Mouse (Mus musculus): ENCODE results near the gene Prph2. TPM values are rescaled to one million over a fixed set of nuclear protein-coding genes. Genes with fewer than 3 reads are reported as not detected.

Gene Prph2
- polyA plus RNA-seq, 1 experiment from 2014 or later, result not detected

DNA sequence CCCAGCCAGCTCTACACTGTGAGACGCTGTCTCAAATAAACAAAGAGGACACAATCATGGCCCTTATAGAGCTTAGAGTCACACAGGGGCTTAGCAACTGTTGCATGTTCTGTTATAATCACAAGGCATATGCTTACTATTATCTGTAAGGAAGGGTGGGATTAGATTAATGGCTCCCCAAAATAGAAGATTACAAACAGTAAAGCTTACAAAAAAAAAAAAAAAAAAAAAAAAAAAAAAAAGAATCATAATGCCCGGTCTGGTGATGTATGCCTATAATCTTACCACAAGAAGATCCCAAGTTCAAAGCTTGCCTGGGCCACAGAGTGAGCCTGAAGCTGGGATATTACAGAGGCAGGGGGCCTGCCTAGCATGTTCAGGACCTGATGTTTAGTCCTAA lies 29.9 kb upstream of the Prph2 start:
- no peak overlapping the region for H3K4me3 ChIP-seq (replicated peaks)
- no peak overlapping the region for H3K9ac ChIP-seq
- no peaks in the 10 kb centered on the region for H3K27me3 ChIP-seq
- H3K27ac ChIP-seq (replicated peaks), result peak overlapping the region; percentile 34; the same call in 1 of the 2 replicates
- H3K9me3 ChIP-seq (replicated peaks), result no peaks in the 10 kb centered on the region
- ATAC-seq (ENCODE audit: insufficient number of reproducible peaks, low FRiP score, low TSS enrichment, low read depth), result no peak
- 62% methylated on average over 2 of the region's 2 CpGs for WGBS
- no peaks in the 10 kb centered on the region for H3K36me3 ChIP-seq
- H3K4me1 ChIP-seq, result peaks cover 19% of the 10 kb centered on the region
- no peak overlapping the region for H3K4me2 ChIP-seq (replicated peaks)

DNA sequence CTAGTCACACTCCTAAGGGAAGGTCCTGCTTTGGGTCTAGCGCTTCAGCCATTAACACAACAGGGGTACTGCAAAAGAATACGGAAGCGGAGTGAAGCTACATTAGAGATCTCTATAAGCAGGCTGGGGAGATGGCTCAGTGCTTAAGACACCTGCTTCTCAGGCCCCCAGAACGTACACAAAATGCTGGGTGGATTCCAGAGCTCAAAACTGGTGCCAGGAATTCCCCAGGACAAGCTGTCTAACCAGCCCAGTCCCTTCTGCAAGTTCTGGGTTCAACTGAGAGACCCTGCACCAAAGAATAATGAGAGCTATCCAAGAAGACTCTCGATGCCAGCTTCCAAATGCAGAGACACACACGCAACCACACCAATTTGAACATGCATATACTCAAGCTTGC lies 28.5 kb upstream of the Prph2 start:
- 84% methylated on average over 6 of the region's 6 CpGs for WGBS
- no peak overlapping the region for H3K27ac ChIP-seq (replicated peaks)
- H3K9ac ChIP-seq, result no peak overlapping the region
- H3K36me3 ChIP-seq, result no peaks in the 10 kb centered on the region
- no peak for ATAC-seq (ENCODE audit: insufficient number of reproducible peaks, low FRiP score, low TSS enrichment, low read depth)
- no peaks in the 10 kb centered on the region for H3K9me3 ChIP-seq (replicated peaks)
- no peaks in the 10 kb centered on the region for H3K27me3 ChIP-seq
- peaks cover 25% of the 10 kb centered on the region for H3K4me1 ChIP-seq
- H3K4me2 ChIP-seq (replicated peaks), result no peak overlapping the region
- no peak overlapping the region for H3K4me3 ChIP-seq (replicated peaks)

DNA sequence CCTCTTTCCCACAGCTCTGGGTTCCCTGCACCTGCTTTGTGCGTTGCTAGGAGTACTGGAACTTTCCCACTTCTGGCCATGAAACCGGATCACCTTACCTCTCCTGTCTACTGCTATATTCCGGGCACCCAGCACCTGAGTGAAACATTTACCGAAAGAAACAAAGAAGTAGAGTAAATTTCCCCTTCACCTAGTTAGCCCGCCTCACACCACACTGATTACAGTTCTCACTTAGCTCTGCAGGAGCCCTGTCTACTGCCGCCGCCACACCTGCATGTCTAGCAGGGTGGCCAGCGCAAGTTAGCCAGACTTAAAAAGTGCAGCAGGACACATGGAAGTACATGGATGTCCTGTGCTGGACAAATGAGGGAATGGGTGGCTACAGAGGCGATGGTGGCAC lies 27.2 kb upstream of the Prph2 start:
- Histone ChIP-seq H3K4me1 (peaks cover 18% of the 10 kb centered on the region), H3K27me3 (no peaks in the 10 kb centered on the region), H3K4me2 (replicated peaks) (no peak overlapping the region), H3K9me3 (replicated peaks) (no peaks in the 10 kb centered on the region), H3K4me3 (replicated peaks) (no peak overlapping the region), H3K9ac (no peak overlapping the region), H3K36me3 (no peaks in the 10 kb centered on the region), H3K27ac (replicated peaks) (no peak overlapping the region)
- 84% methylated on average over 9 of the region's 9 CpGs for WGBS
- no peak for ATAC-seq (ENCODE audit: insufficient number of reproducible peaks, low FRiP score, low TSS enrichment, low read depth)

DNA sequence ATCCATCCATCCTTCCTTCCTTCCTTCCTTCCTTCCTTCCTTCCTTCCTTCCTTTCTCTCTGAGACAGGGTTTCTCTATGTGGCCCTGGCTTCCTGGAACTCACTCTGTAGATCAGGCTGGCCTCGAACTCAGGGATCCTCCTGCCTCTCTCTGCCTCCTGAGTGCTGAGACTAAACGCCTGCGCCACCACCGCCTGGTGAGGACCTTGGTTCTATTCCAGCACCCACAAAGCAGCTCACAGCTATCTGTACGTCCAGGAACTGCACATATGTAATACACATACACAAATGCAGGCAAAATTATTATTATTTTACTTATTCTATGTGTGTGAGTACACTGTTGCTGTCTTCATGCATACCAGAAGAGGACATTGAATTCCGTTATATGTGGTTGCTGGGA lies 25.5 kb upstream of the Prph2 start:
- Histone ChIP-seq H3K36me3 (no peaks in the 10 kb centered on the region), H3K9me3 (replicated peaks) (no peaks in the 10 kb centered on the region), H3K9ac (no peak overlapping the region), H3K4me1 (peaks cover 23% of the 10 kb centered on the region), H3K4me2 (replicated peaks) (no peak overlapping the region), H3K4me3 (replicated peaks) (no peak overlapping the region), H3K27ac (replicated peaks) (no peak overlapping the region), H3K27me3 (no peaks in the 10 kb centered on the region)
- no peak for ATAC-seq (ENCODE audit: insufficient number of reproducible peaks, low FRiP score, low TSS enrichment, low read depth)
- WGBS, result 86% methylated on average over 6 of the region's 6 CpGs

DNA sequence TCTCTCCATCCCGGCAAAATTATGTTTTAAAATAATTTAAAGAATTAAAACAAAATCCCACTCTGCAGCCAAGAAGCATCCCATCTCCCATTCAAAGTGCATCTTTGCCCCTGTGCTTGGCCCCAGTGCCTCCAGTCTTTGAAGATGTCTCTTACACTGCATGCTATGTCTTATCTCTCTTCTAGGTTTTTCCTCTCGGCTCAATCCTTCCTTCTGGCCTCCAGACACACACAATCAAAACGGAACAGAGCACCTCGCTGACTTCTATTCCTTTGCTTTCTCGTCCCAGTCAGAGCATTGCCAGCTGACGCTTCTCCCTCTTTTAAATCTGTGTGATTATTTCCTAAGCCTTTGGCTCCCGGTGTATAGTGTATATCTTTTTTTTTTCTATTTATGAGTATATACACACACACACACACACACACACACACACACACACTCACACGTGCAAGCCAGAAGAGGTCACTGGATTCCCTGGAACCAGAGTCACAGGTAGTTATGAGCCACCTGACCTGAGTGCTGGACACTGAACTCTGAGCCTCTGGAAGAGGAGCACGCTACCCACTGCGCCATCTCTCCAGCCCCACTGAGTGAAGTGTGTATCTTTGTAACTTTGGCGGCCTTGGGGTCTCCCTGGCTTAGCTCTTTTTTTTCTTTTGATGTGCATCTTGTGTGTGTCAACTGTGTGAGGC lies 24.9 kb upstream of the Prph2 start:
- Histone ChIP-seq H3K4me1 (peaks cover 18% of the 10 kb centered on the region; the same call in 1 of the 2 replicates), H3K4me3 (replicated peaks) (no peak overlapping the region), H3K9ac (no peak overlapping the region), H3K9me3 (replicated peaks) (no peaks in the 10 kb centered on the region), H3K36me3 (no peaks in the 10 kb centered on the region), H3K4me2 (replicated peaks) (no peak overlapping the region), H3K27me3 (no peaks in the 10 kb centered on the region), H3K27ac (replicated peaks) (no peak overlapping the region)
- 75% methylated on average over 11 of the region's 11 CpGs for WGBS
- no peak for ATAC-seq (ENCODE audit: insufficient number of reproducible peaks, low FRiP score, low TSS enrichment, low read depth)

DNA sequence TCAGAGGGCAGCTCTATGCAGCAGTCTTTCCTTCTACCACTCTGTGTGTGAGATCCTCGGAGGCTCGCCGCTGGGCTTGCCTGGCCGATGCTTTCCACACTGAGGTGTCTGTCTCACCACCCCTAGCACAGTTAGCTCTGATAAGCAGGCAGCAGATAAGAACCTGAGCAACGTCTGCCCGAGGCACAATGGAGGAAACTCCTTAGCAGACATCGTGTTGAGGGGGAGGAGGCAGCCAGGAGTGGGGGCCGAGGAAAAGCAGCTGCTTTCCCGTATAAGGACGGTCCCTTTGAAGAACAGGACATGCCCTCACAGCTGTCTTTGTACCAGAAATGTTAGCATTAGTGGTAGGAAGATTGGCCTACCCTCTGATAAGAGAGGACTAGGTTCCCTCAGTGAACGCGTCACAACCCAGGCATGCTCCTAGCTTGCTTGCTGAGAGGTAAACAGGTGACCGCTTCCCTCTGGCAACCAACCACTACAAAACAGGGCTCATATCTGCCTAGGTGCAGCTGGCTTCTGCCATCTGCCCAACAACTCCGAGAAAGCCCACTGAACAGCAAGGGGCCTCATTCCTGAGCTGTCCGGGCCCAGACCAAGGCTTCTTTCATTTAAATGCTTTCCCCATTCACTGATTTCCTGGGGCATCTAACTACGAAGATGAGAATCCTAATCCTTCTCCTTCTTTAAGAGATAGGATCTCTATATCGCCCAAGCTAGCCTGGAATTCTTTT lies 24.2 kb upstream of the Prph2 start:
- 48% methylated on average over 17 of the region's 17 CpGs for WGBS
- 0 out of 2 replicates have a peak overlapping the region, but pooled peaks have one; percentile 4 for H3K27ac ChIP-seq (replicated peaks)
- no peak for ATAC-seq (ENCODE audit: insufficient number of reproducible peaks, low FRiP score, low TSS enrichment, low read depth)
- H3K4me1 ChIP-seq, result peaks cover 18% of the 10 kb centered on the region; the same call in 1 of the 2 replicates
- H3K4me3 ChIP-seq (replicated peaks), result no peak overlapping the region
- H3K9ac ChIP-seq, result no peak overlapping the region
- no peaks in the 10 kb centered on the region for H3K36me3 ChIP-seq
- no peaks in the 10 kb centered on the region for H3K27me3 ChIP-seq
- H3K9me3 ChIP-seq (replicated peaks), result no peaks in the 10 kb centered on the region
- H3K4me2 ChIP-seq (replicated peaks), result no peak overlapping the region

DNA sequence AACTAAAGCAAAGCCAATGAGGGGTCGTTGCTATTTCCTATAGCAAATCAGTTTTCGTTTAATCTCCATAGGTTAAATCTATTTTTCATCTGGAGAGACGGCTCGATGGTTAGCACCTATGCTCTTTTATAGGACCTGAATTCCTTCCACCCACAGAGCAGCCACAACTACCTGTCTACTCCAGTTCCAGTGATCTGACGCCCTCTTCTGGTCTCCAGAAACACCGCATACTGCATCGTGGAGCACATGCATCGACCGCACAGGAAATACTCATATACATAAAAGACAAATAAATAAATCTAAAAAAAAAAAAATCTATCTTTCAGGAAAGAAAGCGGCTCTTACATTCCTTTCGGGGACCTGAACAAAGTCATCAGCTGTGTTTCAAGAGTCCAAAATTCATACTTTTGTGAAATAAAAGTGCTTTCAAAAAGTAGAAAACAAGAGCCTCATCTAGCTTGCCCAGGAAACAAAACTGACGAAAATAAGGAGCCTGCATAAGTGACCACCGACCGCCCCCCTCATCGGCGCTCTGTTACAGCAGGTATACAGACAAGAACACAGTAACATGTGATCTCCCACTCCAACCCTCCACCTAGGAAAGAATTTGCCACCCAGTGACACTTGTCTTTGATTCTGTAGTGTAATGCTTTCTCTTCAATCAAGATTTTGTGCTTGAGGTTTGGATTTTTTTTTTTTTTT lies 21.6 kb upstream of the Prph2 start:
- no peaks in the 10 kb centered on the region for H3K27me3 ChIP-seq
- H3K9ac ChIP-seq, result peak overlapping the region; percentile 69; the same call in 1 of the 2 replicates
- no peaks in the 10 kb centered on the region; the same call in 1 of the 2 replicates for H3K36me3 ChIP-seq
- no peaks in the 10 kb centered on the region for H3K9me3 ChIP-seq (replicated peaks)
- H3K4me3 ChIP-seq (replicated peaks), result peak overlapping the region; percentile 91
- H3K4me1 ChIP-seq, result peaks cover 40% of the 10 kb centered on the region
- ATAC-seq (ENCODE audit: insufficient number of reproducible peaks, low FRiP score, low TSS enrichment, low read depth), result no peak
- 32% methylated on average over 16 of the region's 16 CpGs for WGBS
- H3K27ac ChIP-seq (replicated peaks), result peak overlapping the region; percentile 99
- peak overlapping the region; percentile 88 for H3K4me2 ChIP-seq (replicated peaks)

DNA sequence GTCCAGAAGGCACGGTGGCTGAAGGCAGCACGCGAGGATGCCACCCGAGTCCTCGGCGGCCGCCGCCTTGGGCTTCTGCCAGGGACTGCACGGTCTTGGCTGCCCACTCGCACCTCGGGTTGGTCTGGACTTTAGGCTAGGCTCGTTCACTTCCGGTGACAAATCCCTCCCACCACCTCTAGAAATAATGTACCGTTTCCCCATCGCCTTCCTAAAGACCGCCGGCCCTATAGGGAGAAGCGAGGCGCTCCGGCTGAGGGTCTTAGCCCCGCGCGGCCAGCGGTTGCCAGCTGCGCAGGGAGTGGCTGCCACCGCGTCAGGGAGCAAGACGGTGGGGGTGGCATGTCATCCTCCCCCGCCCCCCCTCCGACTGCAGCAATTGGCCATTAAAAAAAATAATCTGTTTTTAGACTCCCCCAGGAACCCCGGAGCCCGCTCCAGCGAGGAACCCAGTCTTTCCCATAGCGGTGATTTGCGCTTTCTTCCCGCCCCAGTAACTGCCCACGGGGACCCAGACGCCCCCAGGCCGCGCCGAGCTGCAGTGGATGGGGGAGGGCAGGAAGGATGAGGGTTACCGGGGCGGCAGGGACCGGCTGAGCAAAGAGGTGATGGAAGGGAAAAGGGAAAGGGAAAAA lies 20.7 kb upstream of the Prph2 start:
- Histone ChIP-seq H3K4me2 (replicated peaks) (peak overlapping the region; percentile 88), H3K4me3 (replicated peaks) (peak overlapping the region; percentile 91), H3K9me3 (replicated peaks) (no peaks in the 10 kb centered on the region), H3K9ac (peak overlapping the region; percentile 69), H3K36me3 (no peaks in the 10 kb centered on the region; the same call in 1 of the 2 replicates), H3K27me3 (no peaks in the 10 kb centered on the region), H3K27ac (replicated peaks) (peak overlapping the region; percentile 99), H3K4me1 (peaks cover 42% of the 10 kb centered on the region)
- WGBS, result under 1% methylated on average over 44 of the region's 44 CpGs
- peak; percentile 68 for ATAC-seq (ENCODE audit: insufficient number of reproducible peaks, low FRiP score, low TSS enrichment, low read depth)

DNA sequence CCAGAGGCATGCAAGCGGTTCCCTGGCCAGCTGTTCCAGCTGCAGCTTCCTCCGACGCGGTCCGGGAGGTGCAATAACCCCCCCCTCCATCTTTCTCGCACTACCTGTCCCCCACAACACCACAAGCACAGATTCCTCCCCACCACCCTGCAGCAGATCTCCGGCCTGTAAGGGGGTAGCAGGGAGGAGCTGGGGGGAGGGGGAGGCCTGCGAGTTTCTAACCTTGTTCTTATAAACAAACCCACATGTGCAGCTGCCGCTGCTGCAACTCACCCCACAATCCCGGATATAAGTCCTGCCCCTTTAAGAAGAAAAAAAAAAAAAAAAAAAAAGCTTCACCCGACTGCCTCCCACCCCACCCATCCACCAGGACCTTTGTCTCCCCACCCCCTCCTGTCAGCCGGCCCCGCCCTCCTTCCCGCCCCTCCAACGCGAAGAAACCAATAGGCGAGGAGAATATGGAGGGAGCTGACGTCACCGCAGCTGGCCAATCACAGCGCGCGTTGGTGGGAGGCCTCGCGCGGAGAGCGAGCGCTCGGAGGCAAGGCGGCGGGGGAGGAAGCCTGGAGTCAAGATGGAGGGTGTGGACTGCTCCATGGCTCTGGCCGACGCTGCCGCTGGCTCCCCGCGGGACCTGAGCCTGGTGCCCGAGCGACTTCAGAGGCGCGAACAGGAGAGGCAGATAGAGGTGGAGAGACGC lies 20.0 kb upstream of the Prph2 start, which contains the start of gene Tbcc:
Gene Tbcc, plus strand, starts transcription at position 569 of the 700 bp plus-strand sequence.
- ATAC-seq (ENCODE audit: insufficient number of reproducible peaks, low FRiP score, low TSS enrichment, low read depth), result peak; percentile 93
- Histone ChIP-seq H3K9me3 (replicated peaks) (no peaks in the 10 kb centered on the region), H3K36me3 (no peaks in the 10 kb centered on the region; the same call in 1 of the 2 replicates), H3K4me2 (replicated peaks) (peak within 1 kb of the TSS; percentile 88), H3K9ac (peak within 1 kb of the TSS; percentile 84), H3K4me3 (replicated peaks) (peak within 1 kb of the TSS; percentile 91), H3K27me3 (no peaks in the 10 kb centered on the region), H3K4me1 (peaks cover 42% of the 10 kb centered on the region), H3K27ac (replicated peaks) (peak within 1 kb of the TSS; percentile 99)
- under 1% methylated on average over 40 of the region's 40 CpGs for WGBS

DNA sequence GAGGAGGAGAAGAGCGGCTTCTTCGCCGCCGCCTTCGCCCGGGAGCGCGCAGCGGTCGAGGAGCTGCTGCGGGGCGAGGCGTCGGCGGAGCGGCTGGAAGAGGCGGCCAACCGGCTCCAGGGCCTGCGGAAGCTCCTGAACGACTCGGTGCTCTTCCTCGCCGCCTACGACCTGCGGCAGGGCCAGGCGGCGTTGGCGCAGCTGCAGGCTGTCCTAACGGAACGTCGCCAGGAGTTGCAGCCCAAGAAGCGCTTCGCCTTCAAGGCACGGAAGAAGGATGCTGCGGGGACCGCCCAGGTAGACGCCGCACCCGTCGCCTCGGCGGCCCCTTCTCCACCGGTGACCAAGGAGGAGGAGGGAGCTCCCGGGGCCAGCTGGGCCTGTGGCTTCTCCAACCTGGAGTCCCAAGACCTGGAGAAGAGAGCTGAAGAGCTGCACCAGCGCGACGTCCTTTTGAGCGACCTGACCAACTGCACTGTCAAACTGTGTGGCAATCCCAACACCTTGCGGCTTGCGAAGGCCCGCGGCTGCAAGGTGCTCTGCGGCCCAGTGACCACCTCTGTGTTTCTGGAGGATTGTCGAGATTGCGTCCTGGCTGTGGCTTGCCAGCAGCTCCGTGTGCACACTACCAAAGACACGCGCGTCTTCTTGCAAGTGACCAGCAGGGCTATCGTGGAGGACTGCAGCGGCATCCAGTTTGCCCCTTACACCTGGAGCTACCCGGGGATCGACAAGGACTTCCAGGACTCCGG lies 19.2 kb upstream of the Prph2 start:
- 1% methylated on average over 63 of the region's 64 CpGs for WGBS
- Histone ChIP-seq H3K4me2 (replicated peaks) (peak overlapping the region; percentile 86), H3K4me1 (peaks cover 37% of the 10 kb centered on the region), H3K27ac (replicated peaks) (peak overlapping the region; percentile 88), H3K36me3 (no peaks in the 10 kb centered on the region; the same call in 1 of the 2 replicates), H3K27me3 (no peaks in the 10 kb centered on the region), H3K4me3 (replicated peaks) (peak overlapping the region; percentile 91), H3K9me3 (replicated peaks) (no peaks in the 10 kb centered on the region), H3K9ac (peak overlapping the region; percentile 84)
- peak; percentile 17; the same call in 1 of the 2 replicates for ATAC-seq (ENCODE audit: insufficient number of reproducible peaks, low FRiP score, low TSS enrichment, low read depth)

Measured in embryonic facial prominence, embryonic 15.5 days (tissue).